Mouse (Mus musculus) ES-Bruce4 (cell line): ENCODE measurements around the gene Plekhh2. TPM values are rescaled to one million over a fixed set of nuclear protein-coding genes. Genes with fewer than 3 reads are reported as not detected.

Experiments
- H3K27ac ChIP-seq: 2 replicates; pipeline ENCODE4 v1.5.1; 2012; ENCODE audit warnings: low read length, inconsistent platforms; ENCODE audit not compliant: insufficient read depth
- H3K27me3 ChIP-seq: 2 replicates; pipeline ENCODE4 v1.6.1; 2012; ENCODE audit warnings: mild to moderate bottlenecking, low read length, inconsistent platforms; ENCODE audit not compliant: control insufficient read depth, poor library complexity, insufficient read depth, severe bottlenecking
- H3K36me3 ChIP-seq: 2 replicates; pipeline ENCODE4 v1.6.1; 2012; ENCODE audit warnings: inconsistent platforms, mild to moderate bottlenecking, low read length, moderate library complexity; ENCODE audit not compliant: control insufficient read depth, poor library complexity, insufficient read depth, severe bottlenecking
- H3K4me1 ChIP-seq: one replicate; pipeline ENCODE4 v1.8.1; 2011; ENCODE audit warnings: low read length; ENCODE audit not compliant: control insufficient read depth, insufficient read depth
- H3K4me3 ChIP-seq: 2 replicates; pipeline ENCODE4 v1.5.1; 2011; ENCODE audit warnings: low read depth, mild to moderate bottlenecking, low read length
- H3K9ac ChIP-seq: 2 replicates; pipeline ENCODE4 v1.6.1; 2012; ENCODE audit warnings: low read depth, mild to moderate bottlenecking, inconsistent platforms; ENCODE audit not compliant: poor library complexity, severe bottlenecking
- H3K9me3 ChIP-seq: replicated peaks from 2 replicates; pipeline ENCODE4 v1.6.1; 2012; ENCODE audit warnings: mild to moderate bottlenecking, low read length, inconsistent platforms; ENCODE audit not compliant: control insufficient read depth, poor library complexity, insufficient read depth, severe bottlenecking
- CTCF ChIP-seq: IDR thresholded peaks from one replicate; pipeline ENCODE4 v1.8.1; 2011; ENCODE audit warnings: low read depth, low read length
- EP300 ChIP-seq: IDR thresholded peaks from 2 replicates; pipeline ENCODE4 v1.6.1; 2011; ENCODE audit warnings: low read depth, low read length; ENCODE audit not compliant: insufficient read depth
- POLR2A ChIP-seq: IDR thresholded peaks from one replicate; pipeline ENCODE4 v1.8.1; 2011; ENCODE audit warnings: low read length; ENCODE audit not compliant: insufficient read depth
- polyA plus RNA-seq: library from polyadenylated mRNA; stranded (reverse); fragments of >200 nt; gene quantifications from 2 replicates; pipeline ENCODE4 v1.2.4, GENCODE M21; 2011; ENCODE audit warnings: low read depth; ENCODE audit not compliant: missing spikeins, insufficient read depth, insufficient read length

Gene Plekhh2
- polyA plus RNA-seq, 1 experiment = 10.5 TPM

DNA sequence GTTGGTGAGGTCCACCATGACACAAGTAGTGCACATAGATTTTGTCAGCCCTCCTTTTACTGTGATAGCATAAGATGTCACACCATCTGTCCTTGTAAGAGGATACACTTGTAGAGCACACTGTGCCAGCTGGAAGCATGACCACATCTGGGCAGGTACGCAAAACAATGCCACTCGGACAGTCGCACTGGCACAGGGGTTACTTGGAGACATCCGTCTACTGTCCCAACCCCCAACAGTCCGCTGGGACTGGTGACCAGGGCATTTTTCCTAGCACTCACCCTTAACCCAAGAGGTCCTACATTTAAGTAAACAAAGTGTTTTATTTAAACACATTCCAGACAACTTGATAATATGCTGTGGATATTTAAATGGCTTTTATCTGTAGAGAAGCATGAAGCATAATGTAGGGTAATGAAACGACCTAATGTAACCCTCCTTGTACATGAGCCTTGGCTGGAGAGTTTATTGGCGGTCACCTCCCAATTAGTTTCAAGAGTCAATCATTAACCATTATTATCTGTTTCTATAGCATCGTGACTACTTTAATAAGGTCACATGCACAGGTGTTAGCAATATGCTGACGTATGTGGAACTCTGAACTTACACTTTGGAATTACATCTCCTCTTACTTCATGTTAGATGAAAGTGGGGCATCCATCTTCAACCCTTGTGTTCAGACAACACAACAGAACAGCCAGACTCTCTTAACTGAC is 138.8 kb downstream of the Plekhh2 start:
- TF ChIP-seq POLR2A (no peak), CTCF (no peak)
- no peaks in the 10 kb centered on the region for H3K27me3 ChIP-seq
- no peaks in the 10 kb centered on the region for H3K4me1 ChIP-seq

GRCm38 (mm10) chr17:84653544-84653943 is 141.8 kb downstream of the Plekhh2 start:
- Histone ChIP-seq H3K4me1 (no peaks in the 10 kb centered on the region), H3K27ac (no peak overlapping the region), H3K9me3 (no peaks in the 10 kb centered on the region), H3K4me3 (no peak overlapping the region), H3K36me3 (no peaks in the 10 kb centered on the region), H3K27me3 (no peaks in the 10 kb centered on the region), H3K9ac (no peak overlapping the region)
- no peak for TF ChIP-seq CTCF
- TF ChIP-seq POLR2A = no peak
- no peak for TF ChIP-seq EP300

More for the DNA sequence above, 138.8 kb downstream of the Plekhh2 start:
- H3K27ac ChIP-seq = no peak overlapping the region
- H3K9ac ChIP-seq = no peak overlapping the region
- no peaks in the 10 kb centered on the region for H3K9me3 ChIP-seq
- no peaks in the 10 kb centered on the region for H3K36me3 ChIP-seq
- no peak overlapping the region for H3K4me3 ChIP-seq

DNA sequence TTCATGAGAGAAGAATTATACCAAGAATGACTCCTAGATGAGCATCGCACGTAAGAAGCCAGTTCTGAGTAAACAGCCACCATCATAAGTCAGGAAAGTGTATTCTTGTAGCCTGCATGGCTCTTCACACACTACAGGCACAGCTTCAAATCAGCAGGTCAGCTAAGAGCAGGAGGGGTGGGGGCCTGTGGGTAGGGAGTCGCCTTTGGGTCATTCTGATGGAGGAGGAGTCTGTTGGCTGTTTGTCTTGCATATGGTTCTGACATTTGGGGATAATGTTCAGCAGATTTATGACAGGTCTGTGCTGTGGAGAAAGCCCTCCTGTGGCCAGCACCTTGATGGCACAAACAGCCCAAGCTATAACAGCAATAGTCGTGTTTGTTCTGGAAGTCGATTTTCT is 144.5 kb downstream of the Plekhh2 start:
- Histone ChIP-seq H3K4me3 (no peak overlapping the region), H3K9me3 (no peaks in the 10 kb centered on the region), H3K27me3 (no peaks in the 10 kb centered on the region), H3K36me3 (no peaks in the 10 kb centered on the region), H3K4me1 (no peaks in the 10 kb centered on the region), H3K9ac (no peak overlapping the region), H3K27ac (no peak overlapping the region)
- TF ChIP-seq EP300 = no peak
- TF ChIP-seq POLR2A = no peak
- TF ChIP-seq CTCF = no peak

- no peaks in the 10 kb centered on the region for H3K9me3 ChIP-seq
- no peak for TF ChIP-seq CTCF
- no peak for TF ChIP-seq POLR2A
- TF ChIP-seq EP300 = no peak
- H3K36me3 ChIP-seq = no peaks in the 10 kb centered on the region
- H3K27me3 ChIP-seq = no peaks in the 10 kb centered on the region
- H3K27ac ChIP-seq = no peak overlapping the region
- no peak overlapping the region for H3K9ac ChIP-seq
- H3K4me1 ChIP-seq = no peaks in the 10 kb centered on the region
- H3K4me3 ChIP-seq = no peak overlapping the region
Measured at GRCm38 (mm10) chr17:84656653-84657421, 145.1 kb downstream of the Plekhh2 start.

DNA sequence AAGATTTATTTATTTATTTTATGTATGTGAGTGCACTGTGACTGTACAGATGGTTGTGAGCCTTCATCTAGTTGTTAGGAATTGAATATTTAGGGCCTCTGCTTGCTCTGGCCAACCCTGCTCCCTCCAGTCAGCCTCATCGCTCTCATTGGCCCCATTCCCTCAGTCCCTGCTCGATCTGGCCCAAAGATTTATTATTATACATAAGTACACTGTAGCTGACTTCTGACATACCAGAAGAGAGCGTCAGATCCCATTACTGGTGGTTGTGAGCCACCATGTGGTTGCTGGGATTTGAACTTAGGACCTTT is 145.7 kb downstream of the Plekhh2 start:
- Histone ChIP-seq H3K9me3 (no peaks in the 10 kb centered on the region), H3K27me3 (no peaks in the 10 kb centered on the region), H3K4me1 (no peaks in the 10 kb centered on the region), H3K4me3 (no peak overlapping the region), H3K36me3 (no peaks in the 10 kb centered on the region), H3K9ac (no peak overlapping the region), H3K27ac (no peak overlapping the region)
- TF ChIP-seq CTCF = no peak

- H3K36me3 ChIP-seq = no peaks in the 10 kb centered on the region
Measured at GRCm38 (mm10) chr17:84657782-84658181, 146.1 kb downstream of the Plekhh2 start.

More at GRCm38 (mm10) chr17:84657782-84658181, 146.1 kb downstream of the Plekhh2 start:
- Histone ChIP-seq H3K4me1 (no peaks in the 10 kb centered on the region), H3K9me3 (no peaks in the 10 kb centered on the region), H3K9ac (no peak overlapping the region), H3K4me3 (no peak overlapping the region), H3K27ac (no peak overlapping the region), H3K27me3 (no peaks in the 10 kb centered on the region)
- TF ChIP-seq EP300 (no peak), POLR2A (no peak), CTCF (no peak)
